Mouse (Mus musculus): ENCODE measurements around the gene Zbtb18. TPM values are rescaled to one million over a fixed set of nuclear protein-coding genes. Genes with fewer than 3 reads are reported as not detected.

Zbtb18 gene
- 119 to 152 TPM (median 134 TPM) in 4 replicates for total RNA-seq (2023; ENCODE audit: inconsistent age)

GRCm38 (mm10) chr1:177442196-177442808, at the start of gene Zbtb18:
TSS of gene Zbtb18 (plus strand) at chr1:177442351.

Other genes with a start within 250 kb of the Zbtb18 start
- 61.6 to 73.5 TPM (median 67.1 TPM) in 4 replicates for gene Akt3, start 184.1 kb upstream of the Zbtb18 start, total RNA-seq (2023; ENCODE audit: inconsistent age)

Data from B cell, adult (primary cell).